Mouse (Mus musculus) adipocyte (in vitro differentiated cells): ENCODE measurements around the gene Trim31.

Experiments
- DNase-seq: peaks from one replicate; pipeline ENCODE4 v3.0.0-alpha.2; 2016; ENCODE audit warnings: low spot score

Trim31 gene

GRCm38 (mm10) chr17:36896583-36896982 lies 1.3 kb upstream of the Trim31 start:
- DNase-seq: peak; percentile 63

- DNase-seq: no peak
Measured at GRCm38 (mm10) chr17:36897065-36897464, 853 bp upstream of the Trim31 start.

GRCm38 (mm10) chr17:36899376-36899775 lies 1.5 kb downstream of the Trim31 start:
- DNase-seq: no peak

GRCm38 (mm10) chr17:36900001-36900400 lies 2.1 kb downstream of the Trim31 start:
- DNase-seq: no peak

GRCm38 (mm10) chr17:36900691-36901090 lies 2.8 kb downstream of the Trim31 start:
- no peak for DNase-seq

- peak; percentile 40 for DNase-seq
Measured at GRCm38 (mm10) chr17:36903651-36904050, 5.7 kb downstream of the Trim31 start.

GRCm38 (mm10) chr17:36908235-36908634 lies 10.3 kb downstream of the Trim31 start:
- no peak for DNase-seq

GRCm38 (mm10) chr17:36909802-36910201 lies 11.9 kb downstream of the Trim31 start:
- DNase-seq: no peak

- DNase-seq: no peak
Measured at GRCm38 (mm10) chr17:36912031-36912430, 14.1 kb downstream of the Trim31 start.

GRCm38 (mm10) chr17:36914108-36914507 lies 16.2 kb downstream of the Trim31 start:
- peak; percentile 86 for DNase-seq

GRCm38 (mm10) chr17:36915076-36915475 lies 17.2 kb downstream of the Trim31 start:
- DNase-seq: peak; percentile 64

GRCm38 (mm10) chr17:36920239-36920638 lies 22.3 kb downstream of the Trim31 start:
- no peak for DNase-seq

- no peak for DNase-seq
Measured at GRCm38 (mm10) chr17:36922715-36923114, 24.8 kb downstream of the Trim31 start.

- DNase-seq: no peak
Measured at GRCm38 (mm10) chr17:36923491-36923890, 25.6 kb downstream of the Trim31 start.

GRCm38 (mm10) chr17:36927496-36928120 lies 29.7 kb downstream of the Trim31 start:
- no peak for DNase-seq

- no peak for DNase-seq
Measured at GRCm38 (mm10) chr17:36929236-36929932, 31.5 kb downstream of the Trim31 start.

GRCm38 (mm10) chr17:36930233-36930632 lies 32.3 kb downstream of the Trim31 start:
- no peak for DNase-seq

- no peak for DNase-seq
Measured at GRCm38 (mm10) chr17:36931130-36931529, 33.2 kb downstream of the Trim31 start.

- DNase-seq: peak; percentile 46
Measured at GRCm38 (mm10) chr17:36931806-36932205, 33.9 kb downstream of the Trim31 start.

- peak; percentile 34 for DNase-seq
Measured at GRCm38 (mm10) chr17:36938056-36938455, 40.1 kb downstream of the Trim31 start.

GRCm38 (mm10) chr17:36942391-36942790 lies 44.5 kb downstream of the Trim31 start:
- no peak for DNase-seq

GRCm38 (mm10) chr17:36942791-36943471 lies 45.0 kb downstream of the Trim31 start, which contains the start of gene Rnf39:
Rnf39 (plus strand) TSS chr17:36942918.
- DNase-seq: no peak

GRCm38 (mm10) chr17:36943691-36944090 lies 45.8 kb downstream of the Trim31 start:
- DNase-seq: no peak
